Mouse (Mus musculus): ENCODE results near the gene Tpx2. TPM values are rescaled to one million over a fixed set of nuclear protein-coding genes. Genes with fewer than 3 reads are reported as not detected.

Gene Tpx2
- polyA plus RNA-seq, 1 experiment from 2014 or later = 46.4 TPM

DNA sequence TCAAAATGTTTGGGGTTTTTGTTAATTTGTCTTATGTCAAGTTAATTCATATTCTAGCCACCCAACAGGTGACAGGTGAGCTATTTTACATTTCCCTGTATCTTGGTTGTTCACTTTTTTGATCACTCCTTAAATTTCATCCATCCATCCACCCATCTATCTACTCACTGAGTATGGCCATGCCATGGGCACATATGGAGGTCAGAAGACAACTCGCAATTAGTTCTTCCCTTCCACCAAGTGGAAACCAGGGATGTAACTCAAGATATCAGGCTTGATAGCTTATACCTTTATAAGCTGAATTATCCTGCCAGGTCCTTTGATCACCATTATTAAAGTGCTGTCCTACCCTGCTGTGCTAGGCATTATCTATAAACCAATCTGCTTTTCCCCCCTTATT lies 24.0 kb upstream of the Tpx2 start:
- H3K4me1 ChIP-seq (replicated peaks) = peaks cover 87% of the 10 kb centered on the region
- no peaks in the 10 kb centered on the region for H3K9me3 ChIP-seq
- no peak for ATAC-seq
- no peak overlapping the region for H3K27ac ChIP-seq
- 95% methylated on average over 1 of the region's 1 CpGs for WGBS
- H3K9ac ChIP-seq (replicated peaks) = no peak overlapping the region
- peaks cover 30% of the 10 kb centered on the region for H3K36me3 ChIP-seq
- H3K4me2 ChIP-seq (replicated peaks) = no peak overlapping the region
- no peaks in the 10 kb centered on the region for H3K27me3 ChIP-seq
- H3K4me3 ChIP-seq (replicated peaks) = no peak overlapping the region

DNA sequence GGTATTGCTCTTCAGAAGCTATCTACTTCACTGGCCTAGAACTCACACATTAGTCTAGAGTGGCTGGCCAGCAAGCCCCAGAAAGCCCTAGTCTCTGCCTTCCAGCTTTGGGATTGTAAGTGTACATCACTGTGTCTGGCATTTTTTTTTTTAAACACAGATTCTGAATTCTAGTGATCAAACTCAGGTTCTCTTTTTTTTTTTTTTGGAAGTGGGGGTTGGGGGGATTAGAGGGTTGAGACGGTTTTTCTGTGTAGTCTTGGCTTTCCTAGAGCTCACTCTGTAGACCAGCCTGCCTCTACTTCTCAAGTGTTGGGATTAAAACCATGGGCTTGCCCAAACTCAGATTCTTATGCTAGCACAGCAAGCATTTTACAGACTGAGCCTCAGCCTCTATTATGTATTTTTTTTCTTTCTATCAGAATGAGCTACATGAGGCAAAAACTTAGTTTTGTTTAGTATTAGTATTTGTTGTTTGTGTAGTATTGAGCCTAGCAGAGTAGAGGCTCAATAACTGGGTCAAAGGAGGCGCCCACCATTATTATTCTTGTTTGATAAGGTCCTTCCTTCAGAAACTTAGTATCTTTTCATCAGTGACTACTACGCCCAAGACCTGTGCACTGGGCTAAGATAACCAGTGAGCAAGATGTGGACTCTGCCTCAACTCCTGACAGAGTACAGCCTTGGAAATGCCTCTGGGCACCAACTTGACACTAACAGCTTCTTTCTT lies 23.2 kb upstream of the Tpx2 start:
- no peaks in the 10 kb centered on the region for H3K9me3 ChIP-seq
- 81% methylated on average over 3 of the region's 3 CpGs for WGBS
- ATAC-seq = no peak
- no peaks in the 10 kb centered on the region for H3K27me3 ChIP-seq
- H3K4me1 ChIP-seq (replicated peaks) = peaks cover 92% of the 10 kb centered on the region
- H3K36me3 ChIP-seq = peaks cover 24% of the 10 kb centered on the region
- H3K4me2 ChIP-seq (replicated peaks) = peak overlapping the region; percentile 9
- no peak overlapping the region for H3K4me3 ChIP-seq (replicated peaks)
- no peak overlapping the region for H3K27ac ChIP-seq
- no peak overlapping the region for H3K9ac ChIP-seq (replicated peaks)

DNA sequence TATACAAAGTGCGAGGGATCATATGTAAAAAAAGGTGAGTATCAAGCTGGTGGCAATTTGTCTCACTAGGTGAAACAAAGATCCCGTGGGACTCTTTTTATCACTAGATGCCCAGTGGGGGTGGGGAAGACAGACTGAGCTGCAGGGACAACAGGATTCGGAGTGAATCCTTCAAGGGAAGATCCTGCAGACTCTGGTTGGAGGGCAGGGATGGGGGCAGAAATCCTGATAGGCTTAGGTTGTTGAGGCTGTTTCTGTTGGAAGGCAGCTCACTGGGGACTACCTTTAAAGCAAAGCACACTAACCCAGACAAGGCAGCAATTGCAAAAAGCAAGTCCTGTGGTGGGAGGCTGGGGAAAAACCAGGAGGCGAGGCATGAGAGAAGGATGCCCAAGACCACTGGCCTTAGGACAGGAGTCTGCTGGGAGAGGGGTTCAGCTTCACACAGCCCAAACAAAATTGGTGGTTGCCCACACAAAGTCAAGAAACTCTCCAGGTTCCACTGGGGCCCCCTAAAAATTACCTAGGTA lies 22.5 kb upstream of the Tpx2 start:
- Histone ChIP-seq H3K4me3 (replicated peaks) (no peak overlapping the region), H3K9me3 (no peaks in the 10 kb centered on the region), H3K27me3 (no peaks in the 10 kb centered on the region), H3K4me1 (replicated peaks) (peaks cover 90% of the 10 kb centered on the region), H3K36me3 (peaks cover 17% of the 10 kb centered on the region), H3K27ac (no peak overlapping the region), H3K9ac (replicated peaks) (0 out of 2 replicates have a peak overlapping the region, but pooled peaks have one; percentile 15), H3K4me2 (replicated peaks) (peak overlapping the region; percentile 91)
- 81% methylated on average over 4 of the region's 4 CpGs for WGBS
- ATAC-seq = no peak

DNA sequence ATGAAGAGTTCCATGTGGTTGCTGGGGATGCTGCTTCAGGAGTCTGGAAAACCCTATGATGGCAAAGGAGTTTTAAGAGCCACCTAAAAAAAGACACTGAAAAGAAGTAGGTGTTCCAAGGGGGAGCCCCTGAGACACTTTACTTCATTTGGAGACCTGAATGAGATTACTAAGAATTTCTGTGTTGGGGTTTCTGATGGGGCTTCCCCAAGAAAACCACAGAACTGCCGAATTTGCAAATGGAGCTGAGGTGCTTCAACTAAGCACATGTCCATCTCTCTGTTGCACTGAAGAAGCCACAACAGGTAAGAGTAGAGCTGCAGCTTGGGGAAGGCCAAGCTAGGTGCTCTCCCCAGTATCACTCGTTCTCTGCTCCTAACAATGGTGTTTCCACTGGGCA lies 22.1 kb upstream of the Tpx2 start:
- H3K4me2 ChIP-seq (replicated peaks) = peak overlapping the region; percentile 91
- H3K27ac ChIP-seq = no peak overlapping the region

DNA sequence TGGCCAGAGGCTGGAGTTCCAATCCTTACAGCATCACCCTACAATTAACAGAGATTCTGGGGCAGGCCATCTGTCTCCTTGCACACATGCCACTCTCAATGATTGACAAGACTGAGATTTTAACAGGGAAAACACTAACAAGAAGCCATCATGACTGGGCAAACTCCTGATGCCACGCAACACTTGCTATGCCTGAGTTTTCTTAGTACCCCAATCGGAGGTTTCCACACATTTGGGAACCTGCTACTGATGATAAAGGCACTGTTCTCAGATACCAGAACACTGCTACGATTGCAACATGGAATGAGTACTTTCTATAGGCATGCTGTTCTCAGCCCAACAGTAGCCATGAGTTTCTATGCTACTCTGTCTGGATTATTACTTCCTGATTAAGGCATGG lies 21.3 kb upstream of the Tpx2 start:
- 91% methylated on average over 3 of the region's 3 CpGs for WGBS
- H3K27ac ChIP-seq = no peak overlapping the region
- peak overlapping the region; percentile 78 for H3K4me3 ChIP-seq (replicated peaks)
- peaks cover 7% of the 10 kb centered on the region; the same call in 1 of the 2 replicates for H3K36me3 ChIP-seq
- H3K9ac ChIP-seq (replicated peaks) = no peak overlapping the region
- peak overlapping the region; percentile 91 for H3K4me2 ChIP-seq (replicated peaks)
- H3K27me3 ChIP-seq = no peaks in the 10 kb centered on the region
- ATAC-seq = no peak
- H3K9me3 ChIP-seq = no peaks in the 10 kb centered on the region
- peaks cover 77% of the 10 kb centered on the region for H3K4me1 ChIP-seq (replicated peaks)

More for the DNA sequence above, 22.1 kb upstream of the Tpx2 start:
- Histone ChIP-seq H3K27me3 (no peaks in the 10 kb centered on the region), H3K4me3 (replicated peaks) (no peak overlapping the region), H3K4me1 (replicated peaks) (peaks cover 85% of the 10 kb centered on the region), H3K9ac (replicated peaks) (no peak overlapping the region), H3K36me3 (peaks cover 13% of the 10 kb centered on the region), H3K9me3 (no peaks in the 10 kb centered on the region)
- no peak for ATAC-seq
- 86% methylated on average over 2 of the region's 2 CpGs for WGBS

DNA sequence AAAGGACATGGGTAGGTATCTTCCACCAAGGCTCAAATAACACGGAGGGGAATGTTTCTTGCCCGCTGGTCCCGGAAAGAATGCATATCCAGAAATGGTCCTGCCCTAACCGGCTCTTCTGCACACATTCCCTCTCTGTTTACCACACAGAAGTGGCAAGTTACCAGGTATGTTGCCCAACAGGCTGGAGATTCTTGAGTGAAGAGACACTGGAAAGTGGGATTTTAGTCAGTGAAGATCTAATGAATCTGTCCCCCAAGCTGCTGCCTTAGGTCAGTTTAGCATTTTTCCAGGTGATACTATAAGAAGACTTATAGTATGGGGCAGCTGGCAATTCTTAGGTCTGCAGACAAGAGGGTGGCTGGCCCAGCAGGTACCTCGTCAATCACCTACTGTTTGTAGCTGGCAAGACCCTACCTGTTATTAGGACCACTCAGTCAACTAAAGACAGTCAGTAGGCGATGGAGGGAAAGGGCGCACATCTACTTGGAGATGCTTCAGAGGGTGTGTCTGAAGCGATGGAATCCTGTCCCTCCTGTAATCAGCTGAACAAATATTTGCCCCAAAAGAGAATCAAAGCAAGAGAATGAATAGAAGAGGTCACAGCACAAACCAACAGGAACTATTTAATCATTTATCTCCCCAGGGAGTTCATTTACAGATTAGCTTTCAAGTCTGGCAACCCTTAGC lies 20.3 kb upstream of the Tpx2 start:
- WGBS = 87% methylated on average over 8 of the region's 8 CpGs
- ATAC-seq = no peak
- H3K4me3 ChIP-seq (replicated peaks) = peak overlapping the region; percentile 78
- no peaks in the 10 kb centered on the region for H3K27me3 ChIP-seq
- H3K4me2 ChIP-seq (replicated peaks) = peak overlapping the region; percentile 91
- no peak overlapping the region for H3K27ac ChIP-seq
- H3K36me3 ChIP-seq = peaks cover 5% of the 10 kb centered on the region; the same call in 1 of the 2 replicates
- peaks cover 73% of the 10 kb centered on the region for H3K4me1 ChIP-seq (replicated peaks)
- no peaks in the 10 kb centered on the region for H3K9me3 ChIP-seq
- peak overlapping the region; percentile 94 for H3K9ac ChIP-seq (replicated peaks)

DNA sequence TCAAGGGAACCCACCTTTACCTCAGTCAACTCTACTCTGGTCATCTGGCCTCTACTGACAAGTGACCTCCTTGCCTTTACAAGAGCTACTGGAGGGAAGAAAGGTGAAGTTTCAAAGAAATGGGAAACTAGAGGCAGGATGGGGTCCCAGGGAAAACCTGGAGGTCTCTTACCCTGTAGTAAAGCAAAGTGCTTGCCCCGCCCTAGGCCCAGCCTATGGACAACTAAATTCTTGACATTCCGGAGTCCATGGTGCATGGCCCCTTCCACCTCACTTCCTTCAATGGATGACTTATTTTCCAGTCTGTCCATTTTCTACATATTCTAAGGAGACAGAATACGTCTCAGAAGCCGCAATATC lies 19.8 kb upstream of the Tpx2 start:
- peak overlapping the region; percentile 78 for H3K4me3 ChIP-seq (replicated peaks)
- H3K27me3 ChIP-seq = no peaks in the 10 kb centered on the region
- H3K9ac ChIP-seq (replicated peaks) = peak overlapping the region; percentile 94
- peak overlapping the region; percentile 91 for H3K4me2 ChIP-seq (replicated peaks)
- H3K27ac ChIP-seq = no peak overlapping the region
- peaks cover 5% of the 10 kb centered on the region; the same call in 1 of the 2 replicates for H3K36me3 ChIP-seq
- H3K4me1 ChIP-seq (replicated peaks) = peaks cover 70% of the 10 kb centered on the region
- ATAC-seq = no peak
- H3K9me3 ChIP-seq = no peaks in the 10 kb centered on the region
- WGBS = 80% methylated on average over 4 of the region's 4 CpGs

DNA sequence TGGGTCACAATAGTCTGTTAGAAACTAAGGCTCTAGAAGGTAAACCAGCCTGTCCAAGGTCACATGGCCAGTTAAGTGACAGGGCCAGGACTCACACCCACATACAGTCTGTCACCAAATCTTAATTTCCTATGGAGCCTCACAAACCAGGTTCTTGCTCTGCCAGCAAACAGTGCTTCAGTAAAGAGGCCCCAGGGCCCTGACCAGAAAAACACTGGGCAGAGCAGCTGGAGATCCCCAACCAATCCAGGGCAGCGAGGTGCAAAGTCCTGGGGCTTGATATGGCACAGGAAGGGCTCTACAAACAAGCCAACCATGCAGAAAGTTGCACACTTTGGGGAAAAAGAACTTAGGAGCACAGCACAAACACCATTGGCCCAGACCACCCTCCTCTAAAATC lies 19.2 kb upstream of the Tpx2 start:
- H3K4me2 ChIP-seq (replicated peaks) = peak overlapping the region; percentile 91
- peak overlapping the region; percentile 94 for H3K9ac ChIP-seq (replicated peaks)
- no peak for ATAC-seq
- peak overlapping the region; percentile 78 for H3K4me3 ChIP-seq (replicated peaks)
- no peaks in the 10 kb centered on the region for H3K9me3 ChIP-seq
- no peak overlapping the region for H3K27ac ChIP-seq
- peaks cover 5% of the 10 kb centered on the region; the same call in 1 of the 2 replicates for H3K36me3 ChIP-seq
- 55% methylated on average over 1 of the region's 1 CpGs for WGBS
- peaks cover 67% of the 10 kb centered on the region for H3K4me1 ChIP-seq (replicated peaks)
- no peaks in the 10 kb centered on the region for H3K27me3 ChIP-seq

DNA sequence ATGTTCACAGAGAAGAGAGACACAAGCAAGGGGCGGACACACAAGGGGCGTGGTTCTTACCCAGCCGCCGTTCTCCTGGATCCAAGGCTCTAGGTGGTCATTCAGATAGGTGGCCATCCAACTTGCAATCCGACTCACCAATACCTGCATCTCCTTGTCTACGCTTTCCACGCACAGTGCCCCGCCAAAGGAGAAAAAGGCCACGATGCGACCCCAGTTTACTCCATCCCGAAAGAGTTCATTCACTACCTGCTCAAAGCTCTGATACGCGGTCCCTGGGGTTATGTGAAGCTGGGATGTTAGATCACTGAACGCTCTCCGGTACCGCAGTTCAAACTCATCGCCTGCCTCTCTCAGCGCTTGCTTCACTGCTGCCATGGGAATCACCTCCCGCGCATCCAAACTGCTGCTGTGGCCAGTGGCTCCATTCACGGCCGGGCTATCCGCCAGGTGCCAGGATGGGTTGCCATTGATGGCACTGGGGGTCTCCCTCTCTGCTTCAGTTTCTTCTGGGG lies 18.3 kb upstream of the Tpx2 start:
- Histone ChIP-seq H3K4me1 (replicated peaks) (peaks cover 58% of the 10 kb centered on the region), H3K9me3 (no peaks in the 10 kb centered on the region), H3K27me3 (no peaks in the 10 kb centered on the region), H3K4me2 (replicated peaks) (peak overlapping the region; percentile 91), H3K36me3 (peaks cover 5% of the 10 kb centered on the region; the same call in 1 of the 2 replicates), H3K9ac (replicated peaks) (peak overlapping the region; percentile 94), H3K4me3 (replicated peaks) (peak overlapping the region; percentile 78), H3K27ac (peak overlapping the region; percentile 97; the same call in 1 of the 2 replicates)
- ATAC-seq = no peak
- WGBS = 68% methylated on average over 23 of the region's 23 CpGs

DNA sequence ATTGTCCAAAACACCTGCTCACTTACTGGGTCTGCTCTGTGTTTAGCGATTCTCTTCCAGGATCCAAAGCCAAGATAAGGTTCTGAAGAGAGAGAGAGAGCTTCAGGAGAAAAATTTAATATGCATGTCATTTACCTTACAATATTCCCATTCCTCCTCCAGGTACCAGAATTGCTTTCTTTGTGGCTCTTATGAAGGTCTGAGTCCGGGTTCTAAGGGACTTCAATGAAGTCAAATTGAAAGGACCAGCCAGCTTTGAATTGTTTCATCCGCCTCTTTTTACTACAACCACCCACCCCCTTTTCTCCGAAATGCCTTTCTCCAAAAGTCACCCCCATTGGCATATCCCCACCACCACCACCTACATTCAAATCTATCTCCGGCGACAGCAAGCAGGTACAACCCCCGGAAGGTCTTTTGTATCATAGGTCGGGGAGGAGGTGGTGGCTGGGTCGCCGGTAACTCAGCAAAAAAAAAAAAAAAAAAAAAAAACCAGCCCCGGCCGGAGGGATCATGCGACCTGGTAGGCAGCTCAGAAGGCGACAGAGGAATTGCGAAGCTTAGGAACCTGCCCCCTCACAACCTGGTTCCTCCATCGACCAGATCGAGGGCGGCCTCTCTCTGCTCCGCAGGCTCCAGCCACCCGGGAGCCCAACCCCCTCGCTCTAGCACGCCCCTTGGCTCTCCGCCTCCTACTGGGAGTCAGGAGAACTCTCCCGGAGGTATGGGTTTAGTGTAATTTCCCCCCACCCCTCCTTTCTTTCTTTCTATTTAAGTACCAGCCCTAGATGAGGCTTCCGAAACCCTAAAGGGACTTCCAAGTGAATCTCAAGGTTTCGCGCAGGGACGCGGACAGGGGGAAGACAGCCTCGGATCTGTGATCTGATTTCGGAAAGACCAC lies 17.5 kb upstream of the Tpx2 start:
- Histone ChIP-seq H3K9me3 (no peaks in the 10 kb centered on the region), H3K4me1 (replicated peaks) (peaks cover 50% of the 10 kb centered on the region), H3K9ac (replicated peaks) (peak overlapping the region; percentile 94), H3K36me3 (peaks cover 5% of the 10 kb centered on the region; the same call in 1 of the 2 replicates), H3K4me3 (replicated peaks) (peak overlapping the region; percentile 78), H3K27me3 (no peaks in the 10 kb centered on the region), H3K4me2 (replicated peaks) (peak overlapping the region; percentile 91), H3K27ac (peak overlapping the region; percentile 97)
- WGBS = under 1% methylated on average over 31 of the region's 31 CpGs
- peak; percentile 77 for ATAC-seq

Measured in midbrain, embryonic 13.5 days (tissue).